Mouse (Mus musculus): ENCODE results near the gene Gm26558. TPM values are rescaled to one million over a fixed set of nuclear protein-coding genes. Genes with fewer than 3 reads are reported as not detected.

Gm26558 gene
- polyA plus RNA-seq, 1 experiment from 2014 or later, result 4.9 TPM

- ATAC-seq (ENCODE audit: insufficient number of reproducible peaks, low FRiP score, low TSS enrichment, low read depth), result no peak
Observed at GRCm38 (mm10) chr2:70647681-70648080, 14.2 kb downstream of the Gm26558 start.

GRCm38 (mm10) chr2:70645266-70645780 is 16.6 kb downstream of the Gm26558 start:
- Histone ChIP-seq H3K9me3 (replicated peaks) (no peaks in the 10 kb centered on the region), H3K4me2 (replicated peaks) (no peak overlapping the region), H3K4me3 (replicated peaks) (no peak overlapping the region), H3K9ac (no peak overlapping the region), H3K4me1 (no peaks in the 10 kb centered on the region), H3K36me3 (no peaks in the 10 kb centered on the region), H3K27ac (replicated peaks) (no peak overlapping the region), H3K27me3 (no peaks in the 10 kb centered on the region)
- 59% methylated on average over 6 of the region's 6 CpGs for WGBS
- no peak for ATAC-seq (ENCODE audit: insufficient number of reproducible peaks, low FRiP score, low TSS enrichment, low read depth)

More at GRCm38 (mm10) chr2:70647681-70648080, 14.2 kb downstream of the Gm26558 start:
- Histone ChIP-seq H3K27me3 (no peaks in the 10 kb centered on the region), H3K27ac (replicated peaks) (no peak overlapping the region), H3K4me3 (replicated peaks) (no peak overlapping the region), H3K4me1 (no peaks in the 10 kb centered on the region), H3K9me3 (replicated peaks) (no peaks in the 10 kb centered on the region), H3K9ac (no peak overlapping the region), H3K4me2 (replicated peaks) (no peak overlapping the region), H3K36me3 (no peaks in the 10 kb centered on the region)
- 36% methylated on average over 4 of the region's 4 CpGs for WGBS

GRCm38 (mm10) chr2:70642971-70643565 is 18.8 kb downstream of the Gm26558 start:
- H3K4me2 ChIP-seq (replicated peaks), result no peak overlapping the region
- no peaks in the 10 kb centered on the region for H3K36me3 ChIP-seq
- no peaks in the 10 kb centered on the region for H3K9me3 ChIP-seq (replicated peaks)
- 64% methylated on average over 16 of the region's 16 CpGs for WGBS
- H3K4me3 ChIP-seq (replicated peaks), result no peak overlapping the region
- no peaks in the 10 kb centered on the region for H3K27me3 ChIP-seq
- no peak overlapping the region for H3K27ac ChIP-seq (replicated peaks)
- no peak for ATAC-seq (ENCODE audit: insufficient number of reproducible peaks, low FRiP score, low TSS enrichment, low read depth)
- H3K4me1 ChIP-seq, result no peaks in the 10 kb centered on the region
- no peak overlapping the region for H3K9ac ChIP-seq

- ATAC-seq (ENCODE audit: insufficient number of reproducible peaks, low FRiP score, low TSS enrichment, low read depth), result no peak
- Histone ChIP-seq H3K27ac (replicated peaks) (no peak overlapping the region), H3K4me3 (replicated peaks) (no peak overlapping the region), H3K9me3 (replicated peaks) (no peaks in the 10 kb centered on the region), H3K4me1 (no peaks in the 10 kb centered on the region), H3K4me2 (replicated peaks) (no peak overlapping the region), H3K36me3 (no peaks in the 10 kb centered on the region), H3K27me3 (no peaks in the 10 kb centered on the region), H3K9ac (no peak overlapping the region)
Observed at GRCm38 (mm10) chr2:70640968-70641367, 20.9 kb downstream of the Gm26558 start.

- no peak for ATAC-seq (ENCODE audit: insufficient number of reproducible peaks, low FRiP score, low TSS enrichment, low read depth)
Observed at GRCm38 (mm10) chr2:70634028-70634690, 27.7 kb downstream of the Gm26558 start.

GRCm38 (mm10) chr2:70632412-70632811 is 29.5 kb downstream of the Gm26558 start:
- H3K9ac ChIP-seq, result no peak overlapping the region
- no peak overlapping the region for H3K4me2 ChIP-seq (replicated peaks)
- H3K27me3 ChIP-seq, result no peaks in the 10 kb centered on the region
- H3K4me1 ChIP-seq, result peaks cover 10% of the 10 kb centered on the region
- H3K27ac ChIP-seq (replicated peaks), result no peak overlapping the region
- 85% methylated on average over 1 of the region's 1 CpGs for WGBS
- no peak for ATAC-seq (ENCODE audit: insufficient number of reproducible peaks, low FRiP score, low TSS enrichment, low read depth)
- H3K4me3 ChIP-seq (replicated peaks), result no peak overlapping the region
- no peaks in the 10 kb centered on the region for H3K36me3 ChIP-seq
- 0 out of 2 replicates have a peak, but pooled peaks cover 2% of the 10 kb centered on the region for H3K9me3 ChIP-seq (replicated peaks)

More at GRCm38 (mm10) chr2:70634028-70634690, 27.7 kb downstream of the Gm26558 start:
- no peak overlapping the region for H3K4me2 ChIP-seq (replicated peaks)
- 83% methylated on average over 5 of the region's 5 CpGs for WGBS
- H3K36me3 ChIP-seq, result no peaks in the 10 kb centered on the region
- H3K9me3 ChIP-seq (replicated peaks), result no peaks in the 10 kb centered on the region
- H3K9ac ChIP-seq, result no peak overlapping the region
- no peaks in the 10 kb centered on the region for H3K27me3 ChIP-seq
- H3K4me3 ChIP-seq (replicated peaks), result no peak overlapping the region
- peaks cover 9% of the 10 kb centered on the region for H3K4me1 ChIP-seq
- no peak overlapping the region for H3K27ac ChIP-seq (replicated peaks)

- Histone ChIP-seq H3K9ac (no peak overlapping the region), H3K4me1 (peaks cover 10% of the 10 kb centered on the region), H3K27ac (replicated peaks) (no peak overlapping the region), H3K27me3 (no peaks in the 10 kb centered on the region), H3K36me3 (no peaks in the 10 kb centered on the region), H3K4me3 (replicated peaks) (no peak overlapping the region), H3K4me2 (replicated peaks) (no peak overlapping the region), H3K9me3 (replicated peaks) (0 out of 2 replicates have a peak, but pooled peaks cover 5% of the 10 kb centered on the region)
- WGBS, result 83% methylated on average over 1 of the region's 1 CpGs
- ATAC-seq (ENCODE audit: insufficient number of reproducible peaks, low FRiP score, low TSS enrichment, low read depth), result no peak
Observed at GRCm38 (mm10) chr2:70631321-70631720, 30.6 kb downstream of the Gm26558 start.

- H3K4me3 ChIP-seq (replicated peaks), result 0 out of 2 replicates have a peak overlapping the region, but pooled peaks have one; percentile 30
Observed at GRCm38 (mm10) chr2:70629921-70630320, 32.0 kb downstream of the Gm26558 start.

GRCm38 (mm10) chr2:70629339-70629761 is 32.6 kb downstream of the Gm26558 start:
- H3K4me2 ChIP-seq (replicated peaks), result peak overlapping the region; percentile 51
- WGBS, result 6% methylated on average over 10 of the region's 10 CpGs
- peak overlapping the region; percentile 30 for H3K4me3 ChIP-seq (replicated peaks)
- H3K4me1 ChIP-seq, result peaks cover 10% of the 10 kb centered on the region
- no peaks in the 10 kb centered on the region for H3K36me3 ChIP-seq
- H3K9me3 ChIP-seq (replicated peaks), result 0 out of 2 replicates have a peak, but pooled peaks cover 5% of the 10 kb centered on the region
- H3K27me3 ChIP-seq, result no peaks in the 10 kb centered on the region
- H3K27ac ChIP-seq (replicated peaks), result peak overlapping the region; percentile 68; the same call in 1 of the 2 replicates
- peak; percentile 85 for ATAC-seq (ENCODE audit: insufficient number of reproducible peaks, low FRiP score, low TSS enrichment, low read depth)
- no peak overlapping the region for H3K9ac ChIP-seq

More at GRCm38 (mm10) chr2:70629921-70630320, 32.0 kb downstream of the Gm26558 start:
- Histone ChIP-seq H3K36me3 (no peaks in the 10 kb centered on the region), H3K9me3 (replicated peaks) (0 out of 2 replicates have a peak, but pooled peaks cover 5% of the 10 kb centered on the region), H3K4me1 (peaks cover 10% of the 10 kb centered on the region), H3K4me2 (replicated peaks) (peak overlapping the region; percentile 51), H3K27me3 (no peaks in the 10 kb centered on the region), H3K27ac (replicated peaks) (no peak overlapping the region), H3K9ac (no peak overlapping the region)
- no peak for ATAC-seq (ENCODE audit: insufficient number of reproducible peaks, low FRiP score, low TSS enrichment, low read depth)
- WGBS, result 45% methylated on average over 3 of the region's 3 CpGs

GRCm38 (mm10) chr2:70628397-70628796 is 33.5 kb downstream of the Gm26558 start:
- no peak for ATAC-seq (ENCODE audit: insufficient number of reproducible peaks, low FRiP score, low TSS enrichment, low read depth)
- no peaks in the 10 kb centered on the region for H3K36me3 ChIP-seq
- WGBS, result 89% methylated on average over 12 of the region's 12 CpGs
- H3K4me3 ChIP-seq (replicated peaks), result no peak overlapping the region
- no peak overlapping the region for H3K27ac ChIP-seq (replicated peaks)
- H3K4me2 ChIP-seq (replicated peaks), result no peak overlapping the region
- no peaks in the 10 kb centered on the region for H3K27me3 ChIP-seq
- 0 out of 2 replicates have a peak, but pooled peaks cover 5% of the 10 kb centered on the region for H3K9me3 ChIP-seq (replicated peaks)
- peaks cover 10% of the 10 kb centered on the region for H3K4me1 ChIP-seq
- no peak overlapping the region for H3K9ac ChIP-seq

- H3K4me3 ChIP-seq (replicated peaks), result no peak overlapping the region
- H3K36me3 ChIP-seq, result no peaks in the 10 kb centered on the region
- ATAC-seq (ENCODE audit: insufficient number of reproducible peaks, low FRiP score, low TSS enrichment, low read depth), result no peak
- no peak overlapping the region for H3K9ac ChIP-seq
- peaks cover 10% of the 10 kb centered on the region for H3K4me1 ChIP-seq
- H3K9me3 ChIP-seq (replicated peaks), result 0 out of 2 replicates have a peak, but pooled peaks cover 5% of the 10 kb centered on the region
- no peak overlapping the region for H3K4me2 ChIP-seq (replicated peaks)
- WGBS, result 49% methylated on average over 7 of the region's 7 CpGs
- H3K27ac ChIP-seq (replicated peaks), result no peak overlapping the region
- no peaks in the 10 kb centered on the region for H3K27me3 ChIP-seq
Observed at GRCm38 (mm10) chr2:70625761-70626160, 36.1 kb downstream of the Gm26558 start.

Measured in embryonic facial prominence, embryonic 15.5 days (tissue).